Mouse (Mus musculus) small intestine, adult 2 months (tissue): ENCODE results near the gene Brd2. TPM values are rescaled to one million over a fixed set of nuclear protein-coding genes. Genes with fewer than 3 reads are reported as not detected.

ENCODE experiments used
- H3K27ac ChIP-seq: fragments of 200-500 bp; 2 replicates; pipeline ENCODE4 v1.5.1; 2012; ENCODE audit warnings: low read depth, low read length, control low read depth, inconsistent platforms; ENCODE audit not compliant: insufficient read depth
- H3K27me3 ChIP-seq: fragments of 200-500 bp; 2 replicates; pipeline ENCODE4 v1.6.1; 2012; ENCODE audit warnings: mild to moderate bottlenecking, moderate library complexity, low read length, inconsistent platforms; ENCODE audit not compliant: control insufficient read depth, insufficient read depth
- H3K36me3 ChIP-seq: fragments of 200-500 bp; 2 replicates; pipeline ENCODE4 v1.6.1; 2012; ENCODE audit warnings: mild to moderate bottlenecking, low read length, control low read depth, inconsistent platforms; ENCODE audit not compliant: control insufficient read depth, insufficient read depth
- H3K4me1 ChIP-seq: fragments of 200-500 bp; 2 replicates; pipeline ENCODE4 v1.6.1; 2012; ENCODE audit warnings: low read length, inconsistent platforms, mixed read lengths; ENCODE audit not compliant: control insufficient read depth, insufficient read depth, insufficient read length
- H3K4me3 ChIP-seq: fragments of 200-500 bp; 2 replicates; pipeline ENCODE4 v1.5.1; 2012; ENCODE audit warnings: low read depth, mild to moderate bottlenecking, control low read depth, inconsistent platforms, low read length, moderate library complexity
- CTCF ChIP-seq: fragments of 200-500 bp; IDR thresholded peaks from 2 replicates; pipeline ENCODE4 v1.5.1; 2012; ENCODE audit warnings: low read depth, mild to moderate bottlenecking, control low read depth, inconsistent platforms, low read length, moderate library complexity, mixed read lengths; ENCODE audit not compliant: insufficient replicate concordance, insufficient read length; ENCODE audit errors: extremely low read depth
- POLR2A ChIP-seq: fragments of 200-500 bp; IDR thresholded peaks from 2 replicates; pipeline ENCODE4 v1.6.1; 2012; ENCODE audit warnings: low read depth, mild to moderate bottlenecking, control low read depth, inconsistent platforms, low read length, moderate library complexity
- WGBS: fragments of 180-500 bp; shearing (Covaris S2); methylation state at CpG from one replicate; pipeline ENCODE4 v1.1.7; 2018; 5-methylcytosine and 5-hydroxymethylcytosine counted together
- polyA plus RNA-seq: library from polyadenylated mRNA; depleted of rRNA; stranded (reverse); fragments of >200 nt; gene quantifications from 2 replicates; pipeline ENCODE4 v1.2.3, GENCODE M21; 2012

The Brd2 gene
- polyA plus RNA-seq, 1 experiment = 73.1 TPM

DNA sequence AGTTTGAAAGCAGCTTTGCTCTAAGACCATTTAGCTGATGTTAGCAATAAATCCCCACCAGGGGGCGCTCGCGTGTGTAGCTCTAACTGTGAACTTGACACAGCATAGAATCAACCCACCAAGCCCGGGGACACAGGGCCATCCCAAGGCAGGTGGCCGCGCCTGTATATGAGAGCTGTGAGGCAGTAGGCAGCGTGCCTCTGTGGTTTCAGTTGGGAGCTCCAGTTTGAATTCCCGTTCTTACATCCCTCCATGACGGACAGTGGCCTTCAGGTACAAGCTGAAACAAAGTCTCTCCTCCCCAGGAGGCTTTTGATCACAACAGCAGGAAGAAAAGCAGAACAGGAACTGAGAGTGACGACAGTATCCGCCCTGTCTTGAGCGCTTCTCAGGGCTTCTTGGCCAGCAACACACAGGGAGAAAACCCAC lies 20.8 kb downstream of the Brd2 start:
- 6% methylated on average over 12 of the region's 12 CpGs for WGBS
- no peaks in the 10 kb centered on the region for H3K27me3 ChIP-seq
- peaks cover 21% of the 10 kb centered on the region; the same call in 1 of the 2 replicates for H3K4me1 ChIP-seq
- no peaks in the 10 kb centered on the region for H3K36me3 ChIP-seq
- peak overlapping the region; percentile 85 for H3K27ac ChIP-seq
- TF ChIP-seq POLR2A = no peak
- TF ChIP-seq CTCF = peak; percentile 85; the same call in 1 of the 2 replicates
- peak overlapping the region; percentile 61 for H3K4me3 ChIP-seq

GRCm38 (mm10) chr17:34101185-34101584 lies 21.2 kb downstream of the Brd2 start:
- no peak for TF ChIP-seq CTCF
- no peak for TF ChIP-seq POLR2A
- 28% methylated on average over 5 of the region's 5 CpGs for WGBS
- Histone ChIP-seq H3K4me3 (no peak overlapping the region), H3K27ac (no peak overlapping the region), H3K4me1 (peaks cover 22% of the 10 kb centered on the region; the same call in 1 of the 2 replicates), H3K36me3 (no peaks in the 10 kb centered on the region), H3K27me3 (no peaks in the 10 kb centered on the region)

- WGBS = 20% methylated on average over 5 of the region's 5 CpGs
- Histone ChIP-seq H3K27ac (no peak overlapping the region), H3K4me3 (no peak overlapping the region), H3K27me3 (no peaks in the 10 kb centered on the region), H3K36me3 (no peaks in the 10 kb centered on the region), H3K4me1 (peaks cover 26% of the 10 kb centered on the region; the same call in 1 of the 2 replicates)
- TF ChIP-seq CTCF (no peak), POLR2A (no peak)
These were observed 22.9 kb downstream of the Brd2 start for GRCm38 (mm10) chr17:34099531-34099930.

- TF ChIP-seq POLR2A (no peak), CTCF (no peak)
- H3K27ac ChIP-seq = no peak overlapping the region
- H3K4me3 ChIP-seq = no peak overlapping the region
- H3K36me3 ChIP-seq = no peaks in the 10 kb centered on the region
- H3K4me1 ChIP-seq = peaks cover 26% of the 10 kb centered on the region; the same call in 1 of the 2 replicates
- WGBS = 18% methylated on average over 10 of the region's 10 CpGs
- no peaks in the 10 kb centered on the region for H3K27me3 ChIP-seq
These were observed 23.5 kb downstream of the Brd2 start for GRCm38 (mm10) chr17:34098709-34099479.

DNA sequence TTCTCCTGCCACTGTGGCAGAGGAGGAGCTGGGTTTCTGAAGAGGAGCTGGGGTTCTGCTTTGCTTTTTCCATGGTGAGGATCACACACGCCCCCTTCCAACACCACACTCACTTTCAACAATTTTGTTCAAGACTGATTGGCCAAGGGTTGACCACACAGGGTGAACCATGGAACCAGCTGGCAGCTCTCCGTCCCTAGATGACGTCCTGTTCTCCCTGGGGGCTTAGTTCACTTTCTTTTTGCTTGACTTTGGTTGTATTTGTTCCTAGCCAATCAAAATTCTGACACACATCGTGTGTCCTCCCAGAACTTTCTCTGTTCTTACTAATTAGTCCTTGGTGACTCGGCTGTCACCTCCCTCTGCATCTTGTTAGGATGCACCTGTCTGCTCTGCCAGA lies 25.2 kb downstream of the Brd2 start:
- H3K4me1 ChIP-seq = peaks cover 25% of the 10 kb centered on the region; the same call in 1 of the 2 replicates
- 69% methylated on average over 5 of the region's 5 CpGs for WGBS
- H3K27ac ChIP-seq = no peak overlapping the region
- no peaks in the 10 kb centered on the region for H3K27me3 ChIP-seq
- H3K36me3 ChIP-seq = no peaks in the 10 kb centered on the region
- TF ChIP-seq CTCF = no peak
- TF ChIP-seq POLR2A = no peak
- no peak overlapping the region for H3K4me3 ChIP-seq

- no peaks in the 10 kb centered on the region for H3K27me3 ChIP-seq
- no peak for TF ChIP-seq CTCF
- TF ChIP-seq POLR2A = no peak
- H3K4me1 ChIP-seq = peaks cover 20% of the 10 kb centered on the region; the same call in 1 of the 2 replicates
- 45% methylated on average over 3 of the region's 3 CpGs for whole genome bisulfite sequencing
- H3K27ac ChIP-seq = no peak overlapping the region
- H3K36me3 ChIP-seq = no peaks in the 10 kb centered on the region
- no peak overlapping the region for H3K4me3 ChIP-seq
These were observed 25.9 kb downstream of the Brd2 start for GRCm38 (mm10) chr17:34096497-34097010.

- Histone ChIP-seq H3K27ac (no peak overlapping the region), H3K4me1 (peaks cover 16% of the 10 kb centered on the region; the same call in 1 of the 2 replicates), H3K36me3 (no peaks in the 10 kb centered on the region), H3K27me3 (no peaks in the 10 kb centered on the region), H3K4me3 (0 out of 2 replicates have a peak overlapping the region, but pooled peaks have one; percentile 3)
- WGBS = 83% methylated on average over 27 of the region's 27 CpGs
- TF ChIP-seq CTCF = no peak
- TF ChIP-seq POLR2A = no peak
These were observed 28.0 kb downstream of the Brd2 start for GRCm38 (mm10) chr17:34094283-34095035.
